Mouse (Mus musculus): ENCODE measurements at regions not wholly inside any gene's neighbourhood (a gene's known extent, or its start where the extent isn't known, plus 50 kb on each side); places are given as distances from the start of the nearest gene placed in this dataset.

- TF ChIP-seq EP300 (IDR thresholded peaks at IDR 0.05; ENCODE audit: low read depth), result no peak
- TF ChIP-seq CTCF (IDR thresholded peaks at IDR 0.05; ENCODE audit: low read depth), result no peak
Observed at GRCm38 (mm10) chr8:44762731-44763130, 172.5 kb upstream of the Fat1 start.

Data from heart, postnatal 0 days (tissue).